Mouse (Mus musculus) kidney, adult 18-20 months (tissue): ENCODE results near the gene Zfp93.
A peak's percentile ranks its signal among the peaks of the same experiment; 100 is the strongest.
"Not testable (repeated sequence)": the region's sequence is repeated elsewhere in the genome, so short reads cannot be mapped to it uniquely, and the experiment has no call there.

ENCODE experiments used
- DNase-seq: peaks from one replicate; pipeline ENCODE4 v3.0.0; 2021

The Zfp93 gene

GRCm38 (mm10) chr7:24270288-24270672 is at the start of gene Zfp93:
TSS of gene Zfp93 (plus strand) at chr7:24270420.
- DNase-seq, result peak; percentile 80

- DNase-seq, result peak; percentile 73
Observed at GRCm38 (mm10) chr7:24237040-24237791, 33.0 kb upstream of the Zfp93 start, which contains the start of gene Zfp109. TSS of gene Zfp109 (minus strand) at chr7:24237560.

GRCm38 (mm10) chr7:24253779-24254615 is 16.2 kb upstream of the Zfp93 start:
- DNase-seq, result peak; percentile 9

- DNase-seq, result peak; percentile 87
Observed at GRCm38 (mm10) chr7:24254633-24255474, 15.4 kb upstream of the Zfp93 start, which contains the start of gene Zfp108. TSS of gene Zfp108 (plus strand) at chr7:24254794.

GRCm38 (mm10) chr7:24259306-24259999 is 10.8 kb upstream of the Zfp93 start:
- no peak for DNase-seq

- no peak for DNase-seq
Observed at GRCm38 (mm10) chr7:24260000-24260312, 10.3 kb upstream of the Zfp93 start.

- DNase-seq, result no peak
Observed at GRCm38 (mm10) chr7:24268176-24269155, 1.8 kb upstream of the Zfp93 start.

GRCm38 (mm10) chr7:24269256-24269655 is 964 bp upstream of the Zfp93 start:
- DNase-seq, result no peak

- no peak for DNase-seq
Observed at GRCm38 (mm10) chr7:24269667-24270287, 443 bp upstream of the Zfp93 start.

GRCm38 (mm10) chr7:24271191-24271590 is 971 bp downstream of the Zfp93 start:
- no peak for DNase-seq

GRCm38 (mm10) chr7:24274456-24274855 is 4.2 kb downstream of the Zfp93 start:
- DNase-seq, result no peak

GRCm38 (mm10) chr7:24278771-24279170 is 8.6 kb downstream of the Zfp93 start:
- not testable (repeated sequence) for DNase-seq

GRCm38 (mm10) chr7:24280031-24280857 is 10.0 kb downstream of the Zfp93 start:
- no peak for DNase-seq

GRCm38 (mm10) chr7:24280858-24281145 is 10.6 kb downstream of the Zfp93 start:
- DNase-seq, result peak; percentile 38

GRCm38 (mm10) chr7:24286090-24286489 is 15.9 kb downstream of the Zfp93 start:
- DNase-seq, result no peak

- DNase-seq, result no peak
Observed at GRCm38 (mm10) chr7:24286916-24287315, 16.7 kb downstream of the Zfp93 start.

GRCm38 (mm10) chr7:24287670-24288069 is 17.4 kb downstream of the Zfp93 start:
- no peak for DNase-seq

- DNase-seq, result no peak
Observed at GRCm38 (mm10) chr7:24288512-24288911, 18.3 kb downstream of the Zfp93 start.

GRCm38 (mm10) chr7:24290106-24290693 is 20.0 kb downstream of the Zfp93 start:
- no peak for DNase-seq
